Mouse (Mus musculus) adrenal gland, postnatal 4 days (tissue): ENCODE data around the gene Hebp1. TPM values are rescaled to one million over a fixed set of nuclear protein-coding genes. Genes with fewer than 3 reads are reported as not detected.

Experiments
- DNase-seq, 2 experiments: peaks; one replicate each; pipeline ENCODE4 v3.0.0; 2021 to 2022; ENCODE audit warnings: low spot score in 2 of 2, mixed read lengths in 2 of 2
- total RNA-seq, 2 experiments: library from RNA; stranded (reverse); gene quantifications; 2 replicates each; pipeline ENCODE4 v1.2.3; 2021

Hebp1 gene
- total RNA-seq, 2 experiments from 2014 or later = 41.4 to 43.6 TPM

GRCm38 (mm10) chr6:135198726-135199125 is 904 bp upstream of the Hebp1 start:
- no peak for DNase-seq

DNA sequence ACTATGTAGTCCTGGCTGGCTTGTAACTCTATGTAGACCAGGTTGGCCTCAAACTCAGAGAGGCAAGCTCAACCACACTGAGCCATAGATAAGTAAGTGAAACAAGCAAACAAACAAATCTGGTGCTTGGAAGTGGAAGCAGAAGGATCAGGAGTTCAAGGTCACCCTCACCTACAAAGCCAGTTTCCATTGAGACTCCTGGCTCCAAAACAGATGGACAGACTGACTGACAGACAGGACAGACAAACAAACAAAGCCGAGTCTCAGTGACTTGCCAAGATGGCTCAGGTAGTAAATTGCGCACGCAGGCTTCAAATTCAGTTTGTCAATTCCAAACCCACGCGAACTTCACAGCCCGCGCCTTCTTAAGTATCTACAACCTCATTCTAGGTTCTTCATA is 376 bp downstream of the Hebp1 start:
- no peak for DNase-seq

DNA sequence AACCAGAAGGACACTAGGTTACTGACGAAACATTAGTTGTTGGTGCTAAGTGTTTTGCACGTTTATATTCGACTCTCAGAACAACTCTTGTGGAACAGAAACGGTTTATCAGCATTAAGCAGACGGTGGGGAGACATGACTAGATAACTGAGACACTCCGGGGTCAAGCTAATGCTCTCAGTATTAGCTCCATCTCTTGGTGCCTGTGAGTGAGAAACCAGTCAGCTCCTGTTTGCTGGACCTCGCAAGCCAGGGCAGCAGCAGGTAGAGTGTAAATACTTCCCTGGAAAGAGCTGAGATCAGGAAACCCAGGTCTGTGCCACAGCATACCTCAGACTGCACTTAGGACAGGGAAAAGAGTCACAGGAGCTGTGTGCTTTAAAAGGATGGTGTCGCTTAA is 1.1 kb downstream of the Hebp1 start:
- DNase-seq = no peak

GRCm38 (mm10) chr6:135194907-135195306 is 2.9 kb downstream of the Hebp1 start:
- no peak for DNase-seq

- DNase-seq = no peak
These were observed 4.1 kb downstream of the Hebp1 start for GRCm38 (mm10) chr6:135193733-135194132.

- DNase-seq = no peak
These were observed 4.8 kb downstream of the Hebp1 start for GRCm38 (mm10) chr6:135192993-135193392.

- no peak for DNase-seq
These were observed 5.9 kb downstream of the Hebp1 start for GRCm38 (mm10) chr6:135191906-135192305.

- no peak for DNase-seq
These were observed 7.7 kb downstream of the Hebp1 start for GRCm38 (mm10) chr6:135190122-135190521.

GRCm38 (mm10) chr6:135188629-135189028 is 9.2 kb downstream of the Hebp1 start:
- no peak for DNase-seq

DNA sequence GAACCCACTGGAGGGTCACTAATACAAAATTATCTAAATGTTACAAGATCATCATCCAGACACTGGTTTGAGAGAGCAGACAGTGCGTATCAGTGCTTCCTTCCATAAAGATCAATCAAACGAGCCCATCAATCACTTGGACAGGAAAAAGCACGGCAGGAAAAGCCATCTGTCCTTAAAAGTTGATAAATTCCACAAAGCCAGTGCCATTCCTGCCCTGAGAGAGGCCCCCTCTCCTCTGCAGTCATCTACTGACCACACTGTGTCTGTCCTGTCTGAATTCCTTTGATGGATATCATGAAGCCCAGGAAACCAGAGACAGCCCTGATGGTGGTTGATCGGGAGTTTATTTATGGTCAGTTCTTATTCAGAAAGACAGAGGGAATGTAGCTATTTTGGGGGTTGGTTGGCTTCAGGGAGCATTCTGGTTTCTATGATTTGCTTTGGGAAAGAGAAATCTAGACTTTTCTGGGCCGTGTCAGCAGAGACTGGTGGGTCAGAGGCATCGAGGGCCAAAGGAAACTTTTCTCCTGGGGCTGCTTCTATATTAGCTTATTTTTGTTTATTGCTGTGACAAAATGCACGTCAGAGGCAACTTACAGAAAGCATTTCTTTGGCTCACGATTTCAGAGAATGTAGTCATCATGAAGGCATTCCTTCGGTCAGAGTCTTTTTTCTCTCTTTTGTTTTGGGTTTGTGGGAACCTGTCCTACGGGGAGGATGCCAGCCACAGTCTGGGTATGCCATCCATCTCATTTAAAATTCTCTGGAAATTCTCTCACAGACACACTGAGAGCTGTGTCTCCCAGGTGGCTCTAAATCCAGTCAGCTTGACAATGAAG is 10.5 kb downstream of the Hebp1 start:
- DNase-seq = no peak

- DNase-seq = no peak
These were observed 13.9 kb downstream of the Hebp1 start for GRCm38 (mm10) chr6:135183961-135184360.

- no peak for DNase-seq
These were observed 14.9 kb downstream of the Hebp1 start for GRCm38 (mm10) chr6:135182925-135183324.

- no peak for DNase-seq
These were observed 19.2 kb downstream of the Hebp1 start for GRCm38 (mm10) chr6:135178599-135178998.

GRCm38 (mm10) chr6:135177271-135177670 is 20.6 kb downstream of the Hebp1 start:
- no peak for DNase-seq

DNA sequence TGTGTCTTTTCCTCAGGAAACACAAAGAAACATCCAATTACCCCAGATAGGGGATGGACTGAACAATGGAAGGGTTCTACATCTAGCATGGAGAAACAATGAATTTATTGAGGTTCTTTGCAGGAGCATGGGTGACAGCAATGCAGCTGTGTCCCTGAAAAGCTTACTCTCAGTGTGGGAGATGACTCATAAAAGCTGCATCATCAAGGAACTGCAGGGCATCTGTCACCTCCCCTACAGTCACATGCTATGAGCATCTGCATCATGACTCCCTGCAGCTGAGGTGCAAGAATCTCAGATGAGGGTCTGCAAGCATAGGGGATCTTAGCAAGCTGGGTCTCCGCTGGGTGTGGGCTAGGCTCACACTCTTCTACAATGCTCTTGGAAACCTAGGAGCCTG is 22.8 kb downstream of the Hebp1 start:
- no peak for DNase-seq

DNA sequence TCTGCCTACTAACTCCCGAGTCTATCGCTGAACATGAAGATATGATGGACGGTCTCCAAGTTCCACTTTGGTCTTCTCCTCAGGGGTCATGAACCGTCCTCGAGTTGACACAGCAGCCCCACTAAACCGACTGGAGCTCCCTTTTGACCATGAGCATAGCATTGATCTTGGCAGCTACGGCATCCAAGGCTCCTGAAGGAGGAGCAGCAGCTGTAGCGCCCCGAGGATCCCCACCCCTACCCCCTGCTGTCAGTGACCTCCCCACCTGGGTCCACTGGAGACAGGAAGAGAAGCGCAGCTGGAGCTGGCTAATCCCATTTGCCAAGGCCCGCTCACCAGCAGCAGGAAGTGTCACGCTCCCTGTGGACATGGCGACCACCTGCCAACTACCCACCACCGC is 26.1 kb downstream of the Hebp1 start:
- no peak for DNase-seq

GRCm38 (mm10) chr6:135169246-135169645 is 28.6 kb downstream of the Hebp1 start:
- no peak for DNase-seq

DNA sequence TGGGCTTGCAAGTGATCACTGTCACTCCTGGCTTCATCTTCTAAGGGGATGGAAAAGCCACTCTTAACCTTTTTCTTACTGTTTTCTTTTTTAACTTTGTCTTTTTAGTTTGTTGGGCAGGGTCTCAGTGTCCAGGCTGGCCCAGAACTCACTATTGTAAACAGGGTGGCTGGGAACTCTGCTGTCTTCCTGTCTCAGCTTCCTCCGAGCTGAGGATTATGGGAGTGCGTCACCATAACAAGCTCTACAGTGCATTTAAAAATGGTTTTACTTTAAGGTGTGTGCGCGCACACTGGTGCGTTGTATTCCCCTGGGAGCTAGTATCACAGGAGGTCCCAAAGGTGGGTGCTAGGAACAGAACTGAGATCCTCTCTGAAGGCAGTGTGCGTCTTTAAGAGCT is 29.4 kb downstream of the Hebp1 start:
- DNase-seq = no peak

- peak; percentile 77 for DNase-seq
These were observed 30.2 kb downstream of the Hebp1 start for GRCm38 (mm10) chr6:135167380-135168311.

GRCm38 (mm10) chr6:135166712-135167111 is 31.1 kb downstream of the Hebp1 start:
- DNase-seq = no peak

- no peak for DNase-seq
These were observed 31.6 kb downstream of the Hebp1 start for GRCm38 (mm10) chr6:135166262-135166661.

DNA sequence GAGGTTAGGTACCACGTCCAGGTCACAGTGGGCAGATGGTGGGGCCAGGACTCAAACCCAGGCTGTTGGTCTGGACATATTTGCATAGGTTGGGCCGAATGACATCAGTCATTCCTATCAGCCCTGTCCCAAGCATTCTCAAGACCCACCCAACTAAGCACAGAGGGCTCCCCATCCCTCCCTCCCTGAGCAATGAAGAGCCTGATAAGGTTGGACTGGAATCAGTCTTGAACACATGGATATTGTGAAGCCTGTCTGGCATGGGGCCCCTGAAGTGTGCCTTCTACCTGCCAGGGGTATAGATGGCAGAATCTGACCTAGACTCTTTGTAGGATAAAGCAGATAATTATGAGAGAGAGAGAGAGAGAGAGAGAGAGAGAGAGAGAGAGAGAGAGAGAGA is 32.1 kb downstream of the Hebp1 start:
- DNase-seq = no peak
